Mouse (Mus musculus) intestine, embryonic 16.5 days (tissue): Measurements from ENCODE around the gene Rnase12. TPM values are rescaled to one million over a fixed set of nuclear protein-coding genes. Genes with fewer than 3 reads are reported as not detected.
"Not testable (repeated sequence)": the region's sequence is repeated elsewhere in the genome, so short reads cannot be mapped to it uniquely, and the experiment has no call there.

Experiments
- ATAC-seq: fragments of 200-750 bp; cut with Nextera tagmentation; 2 replicates; pipeline ENCODE4 v1.8.0; 2017; ENCODE audit warnings: moderate TSS enrichment, moderate library complexity
- H3K27ac ChIP-seq: fragments of 300-500 bp; sonication (generic); 2 replicates; pipeline ENCODE4 v1.5.1; 2014; ENCODE audit warnings: mild to moderate bottlenecking, low read length
- H3K27me3 ChIP-seq: fragments of 300-500 bp; sonication (generic); replicated peaks from 2 replicates; pipeline ENCODE4 v1.6.1; 2014; ENCODE audit warnings: low read length, control low read depth, mixed read lengths; ENCODE audit not compliant: control insufficient read depth, insufficient read depth
- H3K36me3 ChIP-seq: fragments of 300-500 bp; sonication (generic); 2 replicates; pipeline ENCODE4 v1.6.1; 2014; ENCODE audit warnings: low read length, control low read depth; ENCODE audit not compliant: control insufficient read depth, insufficient read depth
- H3K4me1 ChIP-seq: fragments of 300-500 bp; sonication (generic); 2 replicates; pipeline ENCODE4 v1.6.1; 2014; ENCODE audit warnings: low read length, control low read depth, mixed read lengths; ENCODE audit not compliant: control insufficient read depth, insufficient read depth
- H3K4me2 ChIP-seq: fragments of 300-500 bp; sonication (generic); 2 replicates; pipeline ENCODE4 v1.6.1; 2014; ENCODE audit warnings: low read depth, low read length, control low read depth
- H3K4me3 ChIP-seq: fragments of 300-500 bp; sonication (generic); 2 replicates; pipeline ENCODE4 v1.5.1; 2014; ENCODE audit warnings: mild to moderate bottlenecking, low read length
- H3K9ac ChIP-seq: fragments of 300-500 bp; sonication (generic); 2 replicates; pipeline ENCODE4 v1.6.1; 2014; ENCODE audit warnings: low read depth, low read length
- H3K9me3 ChIP-seq: fragments of 300-500 bp; sonication (generic); 2 replicates; pipeline ENCODE4 v1.6.1; 2016; ENCODE audit warnings: low read length, control low read depth; ENCODE audit not compliant: control insufficient read depth
- WGBS: fragments of 180-500 bp; shearing (Covaris S2); extraction: QIAGEN DNeasy Blood & Tissue Kit; methylation state at CpG from one replicate; pipeline ENCODE4 v1.1.7; 2014; 5-methylcytosine and 5-hydroxymethylcytosine counted together
- polyA plus RNA-seq: library from polyadenylated mRNA; unstranded; fragments of >200 nt; fragmentation: Nextera tagmentation; extraction: Ambion mirVana; gene quantifications from 2 replicates; pipeline ENCODE4 v1.2.1, GENCODE M21; 2015

The Rnase12 gene
- polyA plus RNA-seq, 1 experiment from 2014 or later: 0.54 TPM

GRCm38 (mm10) chr14:51036214-51036613 lies 21.2 kb downstream of the Rnase12 start:
- Histone ChIP-seq H3K4me1 (no peaks in the 10 kb centered on the region), H3K27me3 (no peaks in the 10 kb centered on the region), H3K36me3 (no peaks in the 10 kb centered on the region), H3K4me2 (no peak overlapping the region), H3K9ac (no peak overlapping the region), H3K27ac (no peak overlapping the region), H3K9me3 (no peaks in the 10 kb centered on the region), H3K4me3 (no peak overlapping the region)
- WGBS: 82% methylated on average over 4 of the region's 4 CpGs
- ATAC-seq: no peak

- H3K4me1 ChIP-seq: no peaks in the 10 kb centered on the region
- H3K4me3 ChIP-seq: no peak overlapping the region
- no peaks in the 10 kb centered on the region for H3K9me3 ChIP-seq
- H3K4me2 ChIP-seq: no peak overlapping the region
- H3K27ac ChIP-seq: no peak overlapping the region
- WGBS: 45% methylated on average over 1 of the region's 1 CpGs
- H3K27me3 ChIP-seq: no peaks in the 10 kb centered on the region
- no peak for ATAC-seq
- H3K36me3 ChIP-seq: no peaks in the 10 kb centered on the region
- no peak overlapping the region for H3K9ac ChIP-seq
These were observed 22.3 kb downstream of the Rnase12 start for GRCm38 (mm10) chr14:51035206-51035605.

- 0 out of 2 replicates have a peak, but pooled peaks have one; percentile 28 for ATAC-seq
- Histone ChIP-seq H3K9me3 (no peaks in the 10 kb centered on the region), H3K4me1 (no peaks in the 10 kb centered on the region), H3K27me3 (no peaks in the 10 kb centered on the region), H3K4me2 (no peak overlapping the region), H3K27ac (no peak overlapping the region), H3K4me3 (no peak overlapping the region), H3K36me3 (no peaks in the 10 kb centered on the region), H3K9ac (no peak overlapping the region)
- WGBS: 56% methylated on average over 3 of the region's 3 CpGs
These were observed 29.9 kb downstream of the Rnase12 start for GRCm38 (mm10) chr14:51027387-51028155.

- peak; percentile 65; the same call in 1 of the 2 replicates for ATAC-seq
- no peaks in the 10 kb centered on the region for H3K9me3 ChIP-seq
- no peaks in the 10 kb centered on the region for H3K27me3 ChIP-seq
- WGBS: 38% methylated on average over 5 of the region's 5 CpGs
- H3K36me3 ChIP-seq: no peaks in the 10 kb centered on the region
- H3K27ac ChIP-seq: no peak overlapping the region
- no peaks in the 10 kb centered on the region for H3K4me1 ChIP-seq
- no peak overlapping the region for H3K4me2 ChIP-seq
- H3K4me3 ChIP-seq: no peak overlapping the region
- H3K9ac ChIP-seq: no peak overlapping the region
These were observed 30.9 kb downstream of the Rnase12 start for GRCm38 (mm10) chr14:51026391-51027133.

- no peak for ATAC-seq
- 85% methylated on average over 1 of the region's 1 CpGs for WGBS
- H3K36me3 ChIP-seq: no peaks in the 10 kb centered on the region
These were observed 32.6 kb downstream of the Rnase12 start for GRCm38 (mm10) chr14:51024820-51025219.

GRCm38 (mm10) chr14:51023457-51023856 lies 34.0 kb downstream of the Rnase12 start:
- Histone ChIP-seq H3K4me2 (no peak overlapping the region), H3K9me3 (0 out of 2 replicates have a peak, but pooled peaks cover 4% of the 10 kb centered on the region), H3K27ac (no peak overlapping the region), H3K4me3 (no peak overlapping the region), H3K36me3 (no peaks in the 10 kb centered on the region), H3K4me1 (no peaks in the 10 kb centered on the region), H3K27me3 (no peaks in the 10 kb centered on the region), H3K9ac (no peak overlapping the region)
- ATAC-seq: no peak
- WGBS: 78% methylated on average over 4 of the region's 4 CpGs

More at GRCm38 (mm10) chr14:51024820-51025219, 32.6 kb downstream of the Rnase12 start:
- Histone ChIP-seq H3K27me3 (no peaks in the 10 kb centered on the region), H3K4me1 (no peaks in the 10 kb centered on the region), H3K27ac (no peak overlapping the region), H3K9ac (no peak overlapping the region), H3K9me3 (0 out of 2 replicates have a peak, but pooled peaks cover 4% of the 10 kb centered on the region), H3K4me3 (no peak overlapping the region), H3K4me2 (no peak overlapping the region)

- H3K4me2 ChIP-seq: no peak overlapping the region
- no peak overlapping the region for H3K9ac ChIP-seq
- 0 out of 2 replicates have a peak, but pooled peaks cover 4% of the 10 kb centered on the region for H3K9me3 ChIP-seq
- no peaks in the 10 kb centered on the region for H3K36me3 ChIP-seq
- H3K4me1 ChIP-seq: no peaks in the 10 kb centered on the region
- no peak overlapping the region for H3K27ac ChIP-seq
- no peak overlapping the region for H3K4me3 ChIP-seq
- H3K27me3 ChIP-seq: no peaks in the 10 kb centered on the region
- 0 out of 2 replicates have a peak, but pooled peaks have one; percentile 40 for ATAC-seq
- 50% methylated on average over 3 of the region's 3 CpGs for WGBS
These were observed 40.2 kb downstream of the Rnase12 start for GRCm38 (mm10) chr14:51017256-51017655.

GRCm38 (mm10) chr14:51015780-51016179 lies 41.7 kb downstream of the Rnase12 start:
- no peaks in the 10 kb centered on the region for H3K36me3 ChIP-seq
- no peak overlapping the region for H3K9ac ChIP-seq
- no peak overlapping the region for H3K27ac ChIP-seq
- H3K9me3 ChIP-seq: 0 out of 2 replicates have a peak, but pooled peaks cover 4% of the 10 kb centered on the region
- ATAC-seq: no peak
- H3K27me3 ChIP-seq: no peaks in the 10 kb centered on the region
- no peak overlapping the region for H3K4me2 ChIP-seq
- H3K4me3 ChIP-seq: no peak overlapping the region
- no peaks in the 10 kb centered on the region for H3K4me1 ChIP-seq

- not testable (repeated sequence) for H3K36me3 ChIP-seq, H3K27me3 ChIP-seq, H3K9ac ChIP-seq, H3K4me2 ChIP-seq, H3K4me1 ChIP-seq, H3K27ac ChIP-seq, H3K4me3 ChIP-seq, H3K9me3 ChIP-seq
- 0 out of 2 replicates have a peak, but pooled peaks have one; percentile 58 for ATAC-seq
- WGBS: 69% methylated on average over 3 of the region's 3 CpGs
These were observed 42.7 kb downstream of the Rnase12 start for GRCm38 (mm10) chr14:51014724-51015123.
